Mouse (Mus musculus): ENCODE measurements around the gene Clcf1. TPM values are rescaled to one million over a fixed set of nuclear protein-coding genes. Genes with fewer than 3 reads are reported as not detected.
A peak's percentile ranks its signal among the peaks of the same experiment; 100 is the strongest.

Gene Clcf1
- polyA plus RNA-seq (2012; rRNA removed), result 10.8 and 13.1 TPM in 2 replicates

DNA sequence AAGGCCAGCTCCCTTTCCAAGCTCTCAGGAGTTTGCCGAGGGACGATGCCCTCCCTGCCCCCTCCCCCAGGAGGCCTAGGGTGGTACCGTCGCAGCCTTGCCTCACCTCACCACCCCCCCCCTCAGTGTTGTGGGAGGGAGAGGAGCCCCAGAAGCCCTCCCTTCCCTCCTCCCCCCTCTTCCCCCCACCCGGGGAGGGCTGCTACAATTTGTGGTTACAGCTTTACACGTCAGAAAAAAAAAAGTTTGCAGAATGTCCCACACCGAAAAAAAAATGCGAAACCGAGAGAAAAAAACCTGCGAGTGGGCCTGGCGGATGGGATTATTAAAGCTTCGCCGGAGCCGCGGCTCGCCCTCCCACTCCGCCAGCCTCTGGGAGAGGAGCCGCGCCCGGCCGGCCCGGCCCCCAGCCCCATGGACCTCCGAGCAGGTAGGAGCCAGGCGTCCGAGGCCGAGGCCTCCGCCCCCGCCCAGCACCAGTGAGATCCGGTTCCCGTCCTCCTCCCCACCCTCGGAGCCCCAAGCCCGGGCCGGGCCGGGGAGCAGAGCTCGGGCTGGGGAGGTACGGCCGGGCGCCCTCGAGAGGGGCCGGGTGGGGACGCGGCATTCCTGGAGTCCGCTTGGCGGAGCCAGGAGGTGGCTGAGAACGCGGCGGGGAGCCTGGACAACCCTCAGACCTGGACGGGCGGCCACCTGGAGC lies at the start of gene Clcf1, which contains the start of gene AC109138.7:
Clcf1 (plus strand) TSS at position 168 of the 700 bp plus-strand sequence.
AC109138.7 (plus strand) TSS at position 287 of the 700 bp plus-strand sequence.
- peak; percentile 56 for DNase-seq (ENCODE audit: low spot score)

DNA sequence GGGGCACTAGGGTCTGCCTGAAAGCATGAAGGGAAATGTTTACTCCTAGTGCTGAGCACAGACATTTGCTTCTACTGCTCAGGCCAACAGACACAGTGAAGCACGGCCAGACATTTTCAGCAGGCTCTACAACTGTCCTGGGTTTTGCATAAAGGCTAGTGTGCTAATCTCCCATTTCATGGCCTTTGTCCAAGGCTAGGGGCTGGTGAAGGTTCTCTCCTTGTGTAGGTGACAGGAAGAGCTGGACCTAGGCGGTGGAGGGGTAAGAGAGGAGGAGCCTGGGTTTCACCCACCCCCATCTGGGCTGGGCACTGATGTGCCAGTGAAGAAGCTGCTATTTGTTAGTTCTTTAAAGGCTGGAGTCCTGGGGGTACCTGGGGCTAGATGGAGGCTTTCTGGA lies 49.3 kb upstream of the Clcf1 start:
- DNase-seq (ENCODE audit: low spot score), result no peak

DNA sequence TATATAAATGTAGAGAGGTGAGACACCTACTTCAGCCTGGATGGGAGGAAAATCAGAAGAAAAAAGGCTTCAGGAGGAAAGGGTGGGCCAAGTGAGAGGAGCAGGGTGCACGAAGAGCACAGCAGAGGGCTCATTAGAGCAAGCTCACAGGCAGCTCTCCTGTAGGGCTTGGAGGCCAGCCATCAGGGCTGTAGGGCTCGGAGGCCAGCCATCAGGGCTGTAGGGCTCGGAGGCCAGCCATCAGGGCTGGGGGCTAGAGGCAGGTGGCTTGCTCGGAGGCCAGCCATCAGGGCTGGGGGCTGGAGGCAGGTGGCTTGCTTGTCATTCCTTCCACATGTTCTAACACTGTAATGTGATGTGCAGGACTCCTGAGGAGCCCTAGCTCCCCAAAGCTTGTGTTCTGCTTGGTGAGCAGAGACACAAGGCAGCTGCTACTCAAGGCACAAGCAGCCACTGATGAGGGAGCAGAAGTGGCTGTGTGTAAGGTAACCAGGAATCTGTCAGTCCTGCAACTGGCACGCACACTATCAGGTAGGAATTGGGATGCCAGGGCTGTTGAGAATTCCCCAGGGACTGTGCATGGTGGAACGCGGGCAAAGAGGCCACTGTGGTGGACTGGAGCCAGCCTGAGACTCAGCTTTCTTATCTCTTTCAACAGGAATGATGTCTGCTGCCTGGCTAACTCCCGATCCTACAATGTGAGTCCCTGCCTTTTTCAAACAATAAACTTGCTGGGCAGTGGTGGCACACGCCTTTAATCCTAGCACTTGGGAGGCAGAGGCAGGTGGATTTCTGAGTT lies 47.2 kb upstream of the Clcf1 start:
- no peak for DNase-seq (ENCODE audit: low spot score)

DNA sequence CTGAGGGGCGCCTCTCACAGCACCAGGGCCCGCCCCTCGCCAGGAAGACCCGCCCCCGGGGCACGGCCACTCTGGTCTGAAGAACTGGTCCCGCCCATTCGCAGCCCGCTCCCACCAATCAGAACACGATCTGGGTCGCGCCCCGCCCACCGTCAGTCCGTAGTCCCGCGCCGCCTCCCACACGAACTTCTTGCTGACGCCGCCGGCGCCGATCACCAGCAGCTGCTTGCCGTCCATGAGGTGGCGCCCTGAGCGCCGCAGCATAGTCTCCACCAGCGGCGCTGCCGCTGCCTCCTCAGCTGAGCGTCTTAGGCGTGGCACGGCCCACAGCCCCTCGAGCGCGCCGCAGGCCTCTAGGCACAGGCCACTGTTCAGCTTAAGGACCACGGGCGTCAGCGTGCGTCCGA lies 44.7 kb upstream of the Clcf1 start:
- peak; percentile 96 for DNase-seq (ENCODE audit: low spot score)

DNA sequence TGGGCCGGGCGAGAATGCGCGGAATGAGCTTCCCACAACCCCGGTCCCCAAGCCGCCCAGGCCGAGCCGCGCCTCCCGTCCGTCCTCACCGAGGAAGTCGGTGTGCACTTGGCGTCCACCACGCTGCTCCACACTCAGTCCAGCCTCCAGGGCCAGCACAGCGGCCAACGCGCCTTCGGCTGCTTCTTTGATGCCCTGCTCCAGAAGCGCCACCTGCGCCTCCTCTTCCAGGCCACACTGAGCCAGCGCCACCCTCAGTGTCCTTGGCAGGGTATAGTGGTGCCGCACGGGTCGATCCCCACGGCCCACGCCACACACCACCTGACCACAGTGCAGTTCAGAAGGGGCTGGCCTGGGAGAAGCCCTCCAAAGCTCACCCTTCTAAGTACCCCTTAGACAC lies 44.2 kb upstream of the Clcf1 start:
- DNase-seq (ENCODE audit: low spot score), result no peak

DNA sequence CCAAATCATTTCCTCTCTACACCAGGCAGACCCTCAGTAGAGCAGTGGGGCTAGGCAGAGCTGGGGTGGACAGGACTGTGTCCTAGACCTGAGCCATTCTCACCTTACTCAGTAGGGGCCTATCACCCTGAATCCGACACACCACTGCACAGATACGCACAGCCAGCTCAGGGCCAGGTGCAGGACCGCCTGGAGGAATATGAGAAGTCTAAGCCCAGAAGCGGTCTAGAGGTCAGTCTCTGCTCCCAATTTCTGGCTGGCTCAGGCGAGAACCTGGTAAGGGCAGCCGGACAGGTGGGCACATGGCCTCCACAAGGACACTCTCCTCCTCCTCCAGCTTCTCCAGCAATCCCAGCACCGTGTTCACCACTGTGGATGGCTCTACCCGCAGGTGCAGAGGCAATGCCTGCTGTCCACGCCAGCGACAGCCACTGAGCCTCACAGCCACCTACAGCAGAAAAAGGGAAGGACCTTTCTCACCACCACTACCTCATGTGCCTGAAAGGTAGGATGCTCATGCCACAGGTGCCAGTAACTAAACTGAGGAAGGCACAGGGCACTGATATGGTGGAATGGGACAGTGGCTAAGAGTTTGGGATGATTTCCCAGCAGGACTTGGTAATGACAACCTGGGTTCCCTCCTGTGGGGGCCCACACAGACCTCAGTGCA lies 43.2 kb upstream of the Clcf1 start:
- DNase-seq (ENCODE audit: low spot score), result no peak

DNA sequence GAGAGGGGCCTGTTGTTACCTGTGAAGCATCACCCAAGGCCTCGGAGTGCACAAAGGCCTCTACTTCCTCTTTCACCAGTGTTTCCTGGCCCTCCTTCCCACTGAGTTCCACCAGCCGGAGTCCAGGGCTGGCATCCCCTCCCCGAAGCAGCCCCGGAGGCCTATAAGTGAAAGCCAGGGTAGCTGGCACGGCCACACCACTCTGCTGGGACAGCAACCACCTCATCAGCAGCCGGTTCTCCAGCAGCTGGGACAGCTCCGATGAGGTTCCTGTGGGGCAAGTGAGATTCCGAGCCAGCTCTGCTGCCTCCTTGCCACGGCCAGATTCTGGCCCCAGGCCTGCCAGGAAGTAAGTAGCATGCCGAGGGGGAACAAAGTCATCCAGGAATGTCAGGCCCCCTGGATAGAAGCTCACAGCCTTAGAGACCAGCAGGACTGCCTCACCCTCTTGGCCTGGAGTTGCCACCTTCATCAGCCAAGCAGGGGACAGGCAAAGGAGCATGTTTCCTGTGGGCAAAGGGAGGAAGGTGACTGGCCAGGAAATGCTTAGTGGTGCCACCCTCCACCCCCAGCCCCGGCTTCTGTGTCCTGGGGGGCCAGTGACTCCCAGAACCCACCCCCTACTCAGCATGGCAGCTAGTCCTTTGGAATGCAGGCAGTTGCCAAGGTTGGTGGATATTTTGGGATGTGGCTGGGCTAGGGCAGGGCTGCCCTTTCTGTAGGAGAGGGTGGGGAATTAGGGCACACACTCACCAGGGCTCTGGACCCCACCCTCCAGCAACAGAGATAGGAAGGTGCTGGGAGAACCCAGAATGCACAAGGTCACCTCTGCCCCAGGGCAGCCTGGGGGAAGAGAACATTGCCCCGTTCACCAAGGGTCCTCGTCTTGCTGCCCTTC lies 42.4 kb upstream of the Clcf1 start:
- DNase-seq (ENCODE audit: low spot score), result no peak

DNA sequence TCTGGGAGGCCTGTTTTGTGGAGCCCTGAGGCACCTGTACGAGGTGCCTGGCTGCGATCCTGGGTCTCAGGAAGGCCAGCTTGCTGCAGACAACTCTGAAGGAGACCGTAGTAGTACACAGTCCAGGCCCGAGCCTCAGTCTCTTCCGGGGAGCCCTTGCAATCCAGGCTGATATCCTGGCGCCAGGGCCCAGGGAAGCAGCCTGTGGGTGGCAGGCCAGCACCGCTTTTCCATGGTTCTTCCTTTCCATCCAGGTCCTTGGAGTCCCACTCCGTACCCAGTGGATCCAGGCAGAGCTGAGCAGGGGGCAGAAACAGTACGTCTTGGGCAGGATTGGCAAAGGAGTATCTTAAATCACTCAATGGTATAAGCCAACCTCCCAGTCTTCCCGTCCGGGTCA lies 41.1 kb upstream of the Clcf1 start:
- no peak for DNase-seq (ENCODE audit: low spot score)

DNA sequence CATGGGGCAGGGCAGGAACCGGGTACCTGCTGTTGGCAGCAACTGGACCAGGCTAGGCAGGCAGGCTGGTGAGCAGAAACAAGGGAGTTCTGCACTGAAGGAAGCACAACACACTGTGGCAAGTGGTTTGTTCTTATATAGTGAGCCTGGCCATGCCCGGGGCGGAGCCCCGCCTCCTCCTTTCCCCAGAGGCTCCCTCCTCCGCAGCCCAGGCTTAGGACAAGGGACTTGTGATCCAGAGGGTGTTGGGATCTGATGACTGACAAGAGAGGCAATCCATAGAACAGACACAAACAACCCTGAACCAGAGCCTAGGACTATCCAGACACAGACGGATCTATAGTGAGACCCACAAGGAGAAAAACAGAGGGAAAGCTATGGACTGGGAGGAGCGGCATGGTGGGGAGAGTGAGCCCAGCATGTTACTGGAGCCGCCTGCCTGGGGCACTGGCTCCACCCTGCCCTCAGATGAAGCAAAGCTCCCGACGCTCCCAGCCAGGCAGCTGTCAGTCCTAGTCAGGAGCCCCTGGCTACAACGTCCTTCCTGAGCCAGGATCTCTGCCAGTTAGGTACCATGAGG lies 38.6 kb upstream of the Clcf1 start, which contains the start of gene Carns1:
Carns1 (minus strand) TSS at position 112 of the 580 bp plus-strand sequence.
- DNase-seq (ENCODE audit: low spot score), result no peak

DNA sequence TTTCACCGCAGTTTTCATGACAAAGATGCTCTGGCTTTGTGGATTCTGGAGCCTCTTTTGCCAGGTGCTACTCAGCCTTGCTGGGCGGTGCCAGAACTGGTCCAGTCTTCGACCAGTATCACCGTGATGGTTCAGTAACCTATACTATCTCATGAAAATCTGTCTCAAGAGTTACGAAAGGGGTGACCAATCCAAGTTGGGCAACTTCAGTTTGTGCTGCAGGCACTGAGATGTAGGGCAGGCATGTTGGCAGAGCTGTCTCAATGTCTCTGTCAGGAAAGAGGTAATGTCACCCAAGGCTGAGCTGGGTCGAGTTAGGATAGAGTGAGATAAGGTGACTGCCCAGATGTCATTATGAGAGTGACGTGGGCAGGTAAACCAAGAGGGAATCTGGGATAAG lies 33.6 kb upstream of the Clcf1 start:
- no peak for DNase-seq (ENCODE audit: low spot score)

DNA sequence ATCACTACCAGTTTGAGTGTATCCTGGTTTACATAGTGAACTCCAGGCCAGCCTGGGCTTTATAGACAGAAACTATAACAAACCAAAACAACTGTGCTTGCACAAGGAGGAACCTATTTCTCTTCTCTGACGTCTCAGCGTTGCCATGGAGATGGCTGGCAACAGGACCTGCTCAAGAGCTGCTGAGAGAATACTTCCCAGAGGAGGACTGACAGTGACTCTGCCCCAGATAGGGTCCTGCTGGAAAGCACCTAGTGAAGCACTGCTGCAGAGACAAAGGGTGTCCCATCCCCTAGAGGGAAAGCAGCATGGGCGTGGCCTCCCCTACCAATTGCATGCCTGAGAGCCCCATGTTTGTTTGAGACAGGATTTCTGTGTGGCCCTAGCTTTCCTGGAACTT lies 32.1 kb upstream of the Clcf1 start:
- DNase-seq (ENCODE audit: low spot score), result no peak

DNA sequence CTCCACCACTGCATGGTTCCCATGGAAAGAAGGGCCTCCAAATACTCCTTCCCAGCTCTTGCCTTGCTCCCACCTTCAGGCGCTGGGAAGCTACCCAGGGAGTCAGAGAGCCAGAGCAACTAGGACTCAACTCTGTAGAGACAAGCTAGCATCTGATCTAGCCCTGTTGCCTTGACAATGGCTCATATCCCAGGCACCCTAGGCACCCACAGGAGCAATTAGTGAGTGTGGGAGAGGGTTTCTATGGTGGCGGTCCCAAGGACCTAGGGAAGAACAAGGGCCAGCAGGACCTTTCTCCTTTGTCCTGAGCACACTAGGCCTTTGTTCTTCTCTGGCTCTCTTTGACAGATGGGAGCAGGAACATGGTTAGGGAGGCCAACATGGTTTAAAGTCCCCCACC lies 30.3 kb upstream of the Clcf1 start:
- DNase-seq (ENCODE audit: low spot score), result no peak

DNA sequence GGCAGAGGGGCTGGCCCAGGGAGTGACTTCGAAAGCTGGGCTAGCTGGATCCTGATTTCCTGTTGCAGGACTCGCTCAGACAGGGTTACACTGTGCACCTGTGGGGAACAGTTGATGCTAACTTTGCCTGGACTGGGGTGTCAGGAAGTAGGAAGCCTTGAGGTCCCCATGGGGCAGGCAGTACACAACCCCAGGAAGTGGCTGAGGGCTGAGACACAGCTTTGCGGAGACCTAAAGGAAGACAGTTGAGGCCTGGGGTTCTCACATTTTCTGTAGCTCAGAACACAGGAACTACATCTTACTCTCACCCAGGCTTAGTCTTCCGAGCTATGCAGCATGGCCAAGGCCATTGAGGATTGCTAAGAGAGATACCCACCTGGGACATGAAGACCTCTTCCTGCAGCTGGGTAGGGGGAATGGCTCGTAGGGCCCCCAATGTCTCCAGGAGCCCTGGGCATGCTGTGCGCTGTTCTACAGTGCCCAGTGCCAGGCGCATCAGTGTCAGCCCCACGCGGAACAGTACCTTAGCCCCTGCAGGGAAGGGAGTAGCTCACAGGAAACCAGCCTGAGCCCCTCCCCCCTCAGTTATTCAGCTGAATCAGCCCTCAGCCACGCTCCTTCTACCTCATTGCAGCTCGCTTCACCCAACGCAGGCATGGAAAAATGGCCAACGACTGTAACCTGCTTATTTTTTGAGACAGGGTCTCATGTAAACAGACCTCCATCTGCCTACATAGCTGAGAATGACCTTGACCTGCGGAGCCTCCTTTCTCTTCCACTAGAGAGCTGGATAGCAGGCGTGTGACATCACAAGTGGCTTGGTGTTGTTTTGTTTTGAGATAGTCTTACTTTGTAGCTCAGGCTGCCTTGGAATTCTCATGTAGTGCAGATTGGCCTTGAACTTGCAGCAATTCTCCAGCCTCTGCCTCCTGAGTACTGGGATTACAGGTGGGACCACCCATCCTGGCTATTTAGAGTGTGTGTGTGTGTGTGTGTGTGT lies 28.8 kb upstream of the Clcf1 start:
- no peak for DNase-seq (ENCODE audit: low spot score)

DNA sequence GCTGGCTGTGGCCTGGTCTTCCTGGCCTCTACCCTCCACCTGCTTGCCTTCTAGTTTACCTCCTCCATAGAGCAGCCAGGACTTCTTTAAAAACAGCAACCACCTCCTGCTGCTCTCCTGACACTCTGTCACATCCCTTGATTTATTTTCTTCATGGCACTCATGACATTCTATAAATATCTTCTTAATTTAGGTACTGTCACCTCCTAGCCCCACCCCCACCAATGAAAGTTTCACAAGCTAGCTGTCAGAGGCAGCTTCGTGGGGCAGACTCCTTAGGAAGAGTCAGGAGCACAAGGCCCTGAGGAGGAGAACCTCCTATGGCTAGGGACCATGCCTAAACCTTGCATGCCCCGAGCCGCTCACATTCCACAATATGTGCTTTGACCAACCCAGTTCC lies 26.7 kb upstream of the Clcf1 start:
- no peak for DNase-seq (ENCODE audit: low spot score)

DNA sequence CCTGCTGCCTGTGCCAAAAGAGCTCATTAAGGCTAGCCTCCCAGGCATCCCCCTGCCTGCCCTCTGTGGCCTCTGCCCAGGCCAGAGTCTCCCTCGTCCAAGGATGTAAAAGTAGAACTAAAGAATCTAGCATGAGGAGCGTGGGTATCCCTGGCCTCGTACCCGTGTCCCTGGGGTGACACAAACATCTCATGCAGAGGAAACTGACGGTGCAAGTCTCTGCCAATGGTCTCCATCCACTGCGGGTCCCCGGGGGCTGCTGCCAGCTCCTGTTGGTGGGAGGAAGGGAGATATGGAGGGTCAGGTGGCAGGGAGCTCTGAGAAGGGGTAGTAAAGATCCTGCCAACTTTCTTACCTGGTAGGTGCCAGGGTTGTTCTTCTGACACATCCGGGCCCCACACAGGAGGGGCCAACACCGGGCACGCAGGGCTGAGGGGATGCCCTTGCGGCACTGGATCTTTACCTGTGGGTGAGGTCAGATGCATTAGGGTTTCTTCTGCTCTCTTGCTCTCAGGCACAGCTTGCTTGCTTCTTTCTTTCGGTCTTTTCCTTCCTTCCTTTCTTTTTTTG lies 24.9 kb upstream of the Clcf1 start:
- no peak for DNase-seq (ENCODE audit: low spot score)

DNA sequence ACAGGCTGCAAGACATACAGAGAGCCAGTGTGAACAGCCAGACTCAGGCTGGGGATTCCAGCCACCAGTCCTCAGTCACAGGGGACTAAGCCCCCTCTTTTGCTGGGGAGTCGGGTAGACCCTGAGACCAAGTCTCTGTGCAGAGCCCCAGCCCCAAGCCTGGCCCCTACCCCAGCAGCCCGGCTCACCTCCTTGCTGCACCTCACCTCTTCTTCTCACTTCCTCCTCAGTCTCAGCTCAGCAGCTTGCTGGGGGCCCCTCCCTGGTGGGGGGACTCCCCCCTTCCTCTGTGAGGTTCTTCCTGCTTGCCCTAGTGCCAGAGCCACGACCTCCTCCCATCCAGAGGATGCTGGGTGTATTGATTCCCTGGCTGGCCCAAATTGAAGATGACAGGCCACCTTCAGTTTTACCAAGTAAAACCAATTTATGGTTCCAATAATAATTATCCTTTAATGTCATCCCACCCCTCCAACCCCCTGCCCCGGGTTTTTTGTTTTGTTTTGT lies 23.2 kb upstream of the Clcf1 start, which contains the start of gene Tbc1d10c:
Tbc1d10c (minus strand) TSS at position 454 of the 504 bp plus-strand sequence.
- DNase-seq (ENCODE audit: low spot score), result no peak

DNA sequence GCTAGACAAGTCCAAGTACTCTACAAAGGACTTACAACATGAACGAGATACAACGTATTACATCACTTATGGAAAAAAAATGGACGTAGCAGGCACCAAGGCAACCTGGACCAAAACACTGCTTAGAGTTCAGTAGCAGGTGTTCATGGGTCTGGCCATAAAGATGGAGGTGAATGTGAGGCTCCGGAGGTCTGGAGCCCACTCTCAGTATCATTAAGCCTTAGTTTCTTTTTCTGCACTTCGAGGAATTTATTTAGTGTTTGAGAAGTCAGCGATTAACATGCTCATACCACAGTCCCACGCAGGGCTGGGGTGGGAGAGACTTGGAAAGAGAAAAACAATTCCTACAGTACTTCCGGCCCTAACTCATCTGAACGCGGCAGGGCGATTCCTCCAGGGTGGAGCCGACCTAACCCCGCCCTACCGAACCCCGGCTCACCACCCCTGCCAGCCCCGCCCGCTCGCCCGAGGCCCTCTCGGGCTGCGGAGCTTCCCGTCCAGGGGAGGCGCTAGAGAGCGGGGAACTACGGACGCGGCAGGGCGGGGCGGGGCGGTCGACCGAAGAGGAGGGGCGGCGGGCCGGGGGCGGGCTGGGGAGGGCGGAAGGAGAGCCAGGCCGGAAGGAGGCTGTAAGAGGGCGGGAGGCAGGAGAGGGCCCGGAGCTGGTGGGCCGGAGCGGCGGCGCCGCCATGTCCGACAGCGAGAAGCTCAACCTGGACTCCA lies 22.3 kb upstream of the Clcf1 start, which contains the start of gene Ppp1ca:
Ppp1ca (plus strand) TSS at position 538 of the 723 bp plus-strand sequence.
- peak; percentile 94 for DNase-seq (ENCODE audit: low spot score)

DNA sequence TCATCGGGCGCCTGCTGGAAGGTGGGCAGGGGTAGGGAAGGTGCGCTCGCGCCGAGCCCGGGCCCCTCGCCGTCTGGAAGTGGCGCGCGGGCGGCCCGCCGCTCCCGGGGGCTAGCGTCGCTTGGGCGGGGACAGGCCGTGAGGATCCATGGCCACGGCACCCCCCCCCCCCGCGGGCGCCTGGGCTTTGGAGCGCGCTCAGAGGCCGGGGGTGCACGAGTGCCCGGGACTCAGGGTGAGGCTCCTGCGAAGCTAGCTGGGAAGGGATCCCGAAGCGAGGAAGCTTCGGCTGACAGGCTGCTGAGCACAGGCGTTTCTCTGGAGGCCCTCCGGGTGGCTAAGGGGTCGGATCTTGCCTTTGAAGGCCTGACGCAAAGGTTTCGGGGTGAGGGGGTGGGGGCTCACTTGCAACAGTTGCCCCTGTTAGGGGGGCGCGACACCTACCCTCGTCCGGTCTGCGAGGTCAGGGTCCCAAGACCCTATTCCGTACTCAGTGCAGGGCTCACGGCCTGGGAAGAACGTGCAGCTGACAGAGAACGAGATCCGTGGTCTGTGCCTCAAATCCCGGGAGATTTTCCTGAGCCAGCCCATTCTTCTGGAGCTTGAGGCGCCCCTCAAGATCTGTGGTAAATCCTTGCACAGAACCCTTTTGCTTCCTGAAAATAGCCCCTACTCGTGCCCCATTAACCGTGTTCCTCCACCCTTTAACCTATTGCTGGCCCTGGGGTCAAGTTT lies 21.6 kb upstream of the Clcf1 start:
- DNase-seq (ENCODE audit: low spot score), result no peak
